In genomic region chr15:88708657-88709511, GRCm38 (mm10) we compare ENCODE assay signal across 21 mouse cellular contexts. TPM values are rescaled to one million over a fixed set of nuclear protein-coding genes. Genes with fewer than 3 reads are reported as not detected.
A peak's percentile ranks its signal among the peaks of the same experiment; 100 is the strongest.
DNase-seq lines count a peak whose midpoint lies in the region; ATAC-seq and TF ChIP-seq lines count a peak whose summit lies in the region.
"Had no signal": no experiment of that assay in that cellular context is flagged by ENCODE, and none has a peak within 500 bp of the region (broad histone marks: within the 10 kb centered on the region; RNA-seq: fewer than 3 reads in every experiment).

No protein-coding gene starts in this region.

- no peaks in the 10 kb centered on the region for H3K4me1 ChIP-seq in neural tube, embryonic 15.5 days
- H3K4me1 ChIP-seq: embryonic facial prominence, embryonic 15.5 days; forebrain, embryonic 13.5 days; heart, embryonic 15.5 days; hindbrain, embryonic 13.5 days; liver, embryonic 13.5 days; midbrain, embryonic 13.5 days had no signal

- peaks cover 27% of the 10 kb centered on the region for H3K79me2 ChIP-seq in C2C12 (ENCODE audit: control insufficient read depth, insufficient read depth)

- in situ Hi-C loops in Patski (cut with MboI; ENCODE audit: low pct_unique_long_range_greater_than_20kb), result no loop called here

- H3K9ac ChIP-seq in neural tube, embryonic 15.5 days (replicated peaks), result no peak overlapping the region
- H3K9ac ChIP-seq: embryonic facial prominence, embryonic 15.5 days; forebrain, embryonic 13.5 days; heart, embryonic 15.5 days; hindbrain, embryonic 13.5 days; liver, embryonic 13.5 days; midbrain, embryonic 13.5 days had no signal

- H3K9me3 ChIP-seq in neural tube, embryonic 15.5 days (replicated peaks), result no peaks in the 10 kb centered on the region
- H3K9me3 ChIP-seq: embryonic facial prominence, embryonic 15.5 days; forebrain, embryonic 13.5 days; heart, embryonic 15.5 days; hindbrain, embryonic 13.5 days; liver, embryonic 13.5 days; midbrain, embryonic 13.5 days had no signal

- H3K36me3 ChIP-seq in C2C12 (ENCODE audit: control insufficient read depth, insufficient read depth), result peaks cover 100% of the 10 kb centered on the region
- peaks cover 97% of the 10 kb centered on the region for H3K36me3 ChIP-seq in neural tube, embryonic 15.5 days

- TF ChIP-seq CTCF in C2C12 (IDR thresholded peaks at IDR 0.05; ENCODE audit: control insufficient read depth, insufficient read depth, insufficient read length) (no peak), Patski (IDR thresholded peaks at IDR 0.05) (no peak)

- POLR2A ChIA-PET in Patski (lab: Charles Lee), result interaction anchor here (0.6 to 1.6 kb wide), 3 partner anchors 9 to 1691 kb away, joined by 3 to 12 read pairs (median 3); no protein-coding TSS in a partner anchor

- H3K4me3 ChIP-seq in C2C12 (ENCODE audit: insufficient read depth, poor library complexity, severe bottlenecking), result no peak overlapping the region
- H3K4me3 ChIP-seq in neural tube, embryonic 15.5 days (replicated peaks), result no peak overlapping the region
- H3K4me3 ChIP-seq: embryonic facial prominence, embryonic 15.5 days; forebrain, embryonic 13.5 days; heart, embryonic 15.5 days; hindbrain, embryonic 13.5 days; liver, embryonic 13.5 days; midbrain, embryonic 13.5 days; myocyte had no signal

- WGBS in neural tube, embryonic 15.5 days, result 77% methylated on average over 13 of the region's 13 CpGs

- H3K4me2 ChIP-seq in neural tube, embryonic 15.5 days, result no peak overlapping the region
- H3K4me2 ChIP-seq: embryonic facial prominence, embryonic 15.5 days; forebrain, embryonic 13.5 days; heart, embryonic 15.5 days; hindbrain, embryonic 13.5 days; liver, embryonic 13.5 days; midbrain, embryonic 13.5 days had no signal

- peak; percentile 52 for ATAC-seq in Patski
- no peak for ATAC-seq in neural tube, embryonic 15.5 days (ENCODE audit: low FRiP score)
- ATAC-seq: forebrain, embryonic 13.5 days; midbrain, embryonic 13.5 days had no signal

- no peak overlapping the region for H3ac ChIP-seq in C2C12 (ENCODE audit: control insufficient read depth, insufficient read length, low read depth)

- CTCF ChIA-PET in Patski (lab: Charles Lee), result interaction anchor here (1.0 kb wide), 1 partner anchor 18 kb away, joined by 3 read pairs; no protein-coding TSS in a partner anchor

- intact Hi-C loops in left cerebral cortex, postnatal 14 days (cut with DNase I), result no loop called here

- peaks cover 11% of the 10 kb centered on the region for H3K79me3 ChIP-seq in C2C12 (ENCODE audit: low read depth)

- DNase-seq in embryo, embryonic 10.5 days (ENCODE audit: low spot score), result peak; percentile 7
- DNase-seq in embryo, embryonic 10 days (ENCODE audit: low spot score), result no peak
- DNase-seq in Patski (ENCODE audit: low read depth, low spot score), result no peak
- DNase-seq in adrenal gland, postnatal 36 days, result peak; percentile 43 to 59
- no peak for DNase-seq in cerebellum, postnatal 4 days (ENCODE audit: low spot score in 2 of 2)
- DNase-seq in left cerebral cortex, postnatal 14 days (ENCODE audit: low spot score in 2 of 2), result no peak
- DNase-seq: cerebellum, adult 11-12 months; kidney, adult 2 months; kidney, postnatal 4 days; layer of hippocampus, postnatal 36 days; liver, embryonic 13.5 days; right cerebral cortex, adult 18-20 months had no signal

- no peaks in the 10 kb centered on the region for H3K27me3 ChIP-seq in C2C12 (ENCODE audit: control insufficient read depth, insufficient read depth, insufficient read length)
- H3K27me3 ChIP-seq in Patski, result no peaks in the 10 kb centered on the region
- H3K27me3 ChIP-seq in neural tube, embryonic 15.5 days (replicated peaks), result no peaks in the 10 kb centered on the region
- H3K27me3 ChIP-seq: embryonic facial prominence, embryonic 15.5 days; forebrain, embryonic 13.5 days; heart, embryonic 15.5 days; hindbrain, embryonic 13.5 days; liver, embryonic 13.5 days; midbrain, embryonic 13.5 days had no signal

- H3K27ac ChIP-seq in neural tube, embryonic 15.5 days (replicated peaks), result no peak overlapping the region
- H3K27ac ChIP-seq: embryonic facial prominence, embryonic 15.5 days; forebrain, embryonic 13.5 days; heart, embryonic 15.5 days; hindbrain, embryonic 13.5 days; liver, embryonic 13.5 days; midbrain, embryonic 13.5 days; stomach, postnatal 0 days had no signal

TF ChIP-seq in C2C12, 6 proteins besides CTCF, POLR2A, EP300 and RAD21:
- TF ChIP-seq CEBPB (IDR thresholded peaks at IDR 0.05; ENCODE audit: low read depth) (peak; percentile 56), MYOD1 (IDR thresholded peaks at IDR 0.05; ENCODE audit: control insufficient read depth, insufficient read length, low read depth) (no peak), USF1 (IDR thresholded peaks at IDR 0.05; ENCODE audit: low read depth) (no peak)

RNA-seq across cellular contexts. Expression of gene Brd1, which starts 25.1 kb away (rescaled TPM):
- polyA plus RNA-seq in C2C12 (2012; fragmentation: generic; extraction: Trizol) (23.8 TPM), Patski (2021) (41.7 TPM)
- total RNA-seq in adrenal gland, postnatal 36 days (2021), result 10 to 100 TPM; 54.0 to 65.9 TPM
- 14.2 and 15.1 TPM in 2 replicates for polyA plus RNA-seq in neural tube, embryonic 15.5 days (2015; fragmentation: Nextera tagmentation; extraction: Ambion mirVana)
- total RNA-seq in left cerebral cortex, postnatal 14 days (2021), result 10 to 100 TPM; 47.6 to 48.6 TPM

RNA-seq across cellular contexts. Expression of gene Zbed4, which starts 42.6 kb away (rescaled TPM):
- 9.6 TPM for polyA plus RNA-seq in C2C12 (2012; fragmentation: generic; extraction: Trizol)
- 10.4 TPM for polyA plus RNA-seq in Patski (2021)
- 10 to 100 TPM in 1 of 2 experiments, 1 to 10 TPM in 1; 9.6 to 11.3 TPM for total RNA-seq in adrenal gland, postnatal 36 days (2021)
- polyA plus RNA-seq in neural tube, embryonic 15.5 days (2015; fragmentation: Nextera tagmentation; extraction: Ambion mirVana), result 12.0 and 14.9 TPM in 2 replicates
- total RNA-seq in left cerebral cortex, postnatal 14 days (2021), result 10 to 100 TPM; 10.6 to 12.3 TPM

Comparison
In these comparisons a context has a peak if more than half of its experiments do, and no peak if none do; other contexts are left out.
1. DNase-seq: peak in embryo, embryonic 10.5 days (single experiment) and adrenal gland, postnatal 36 days (2 of 2); none in embryo, embryonic 10 days (single experiment), Patski (single experiment), cerebellum, postnatal 4 days (0 of 2) and left cerebral cortex, postnatal 14 days (0 of 2).